Mouse (Mus musculus): Measurements from ENCODE around the gene Col9a1. TPM values are rescaled to one million over a fixed set of nuclear protein-coding genes. Genes with fewer than 3 reads are reported as not detected.

Gene Col9a1
- polyA plus RNA-seq, 1 experiment = not detected

DNA sequence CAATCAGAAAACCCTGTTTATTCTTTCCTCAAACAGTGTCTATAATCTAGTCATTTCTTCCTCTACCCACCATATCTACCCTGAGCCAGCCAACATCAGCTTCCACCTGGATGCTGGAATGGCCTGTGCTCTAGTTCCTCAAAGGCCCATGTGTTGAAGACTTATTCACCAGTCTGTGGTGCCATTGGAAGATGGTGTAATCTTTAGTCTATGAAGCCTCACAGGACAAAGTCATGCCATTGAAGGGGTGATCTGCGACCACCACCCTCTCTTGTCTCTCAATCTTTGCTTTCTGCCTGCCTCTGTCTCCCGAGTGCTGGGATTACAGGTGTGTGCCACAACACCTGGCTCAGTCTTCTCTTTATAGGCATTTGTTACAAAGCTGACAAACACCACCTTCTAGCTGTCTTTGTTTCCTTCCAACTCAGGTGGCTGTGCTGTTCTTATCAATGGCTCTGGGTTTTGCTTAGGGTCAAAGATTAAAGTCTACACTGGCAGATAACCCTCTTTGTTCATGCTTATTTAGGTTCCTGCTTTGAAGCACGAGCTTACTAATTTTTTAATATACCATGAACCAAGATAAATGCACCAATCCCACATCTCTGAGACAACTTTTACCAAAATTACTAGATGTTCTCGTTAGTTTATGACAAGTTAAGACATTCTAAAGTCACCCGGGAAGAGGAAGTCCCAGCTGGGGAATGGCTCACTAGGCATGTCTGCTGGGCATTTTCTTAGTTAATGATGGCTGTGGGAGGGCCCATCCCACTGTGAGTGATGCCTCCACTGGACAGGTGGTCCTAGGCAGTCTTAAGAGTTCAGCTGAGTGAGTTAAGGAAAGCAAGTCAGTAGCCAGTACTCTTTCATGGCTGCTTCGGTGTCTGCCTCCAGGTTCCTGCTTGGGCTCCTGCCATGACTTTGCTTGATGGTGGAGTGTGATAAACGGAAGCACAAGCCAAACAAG, 117.9 kb downstream of the Col9a1 start:
- H3K36me3 ChIP-seq (ENCODE audit: control insufficient read depth, insufficient read depth, low read length) = no peaks in the 10 kb centered on the region
- H3K4me1 ChIP-seq (ENCODE audit: control insufficient read depth, insufficient read depth, low read length) = no peaks in the 10 kb centered on the region
- TF ChIP-seq POLR2A (IDR thresholded peaks at IDR 0.05; ENCODE audit: low read depth, low read length) = no peak
- no peak for TF ChIP-seq CTCF (conservative IDR thresholded peaks at IDR 0.05; ENCODE audit: insufficient read depth, insufficient read length, low read depth, low read length)
- no peaks in the 10 kb centered on the region for H3K27me3 ChIP-seq (replicated peaks; ENCODE audit: control insufficient read depth, insufficient read depth, low read length)
- 70% methylated on average over 7 of the region's 7 CpGs for WGBS
- no peak for DNase-seq
- no peak overlapping the region for H3K27ac ChIP-seq (ENCODE audit: insufficient read depth, low read depth, low read length)
- no peak overlapping the region for H3K4me3 ChIP-seq (ENCODE audit: insufficient read depth, low read depth, low read length)

DNA sequence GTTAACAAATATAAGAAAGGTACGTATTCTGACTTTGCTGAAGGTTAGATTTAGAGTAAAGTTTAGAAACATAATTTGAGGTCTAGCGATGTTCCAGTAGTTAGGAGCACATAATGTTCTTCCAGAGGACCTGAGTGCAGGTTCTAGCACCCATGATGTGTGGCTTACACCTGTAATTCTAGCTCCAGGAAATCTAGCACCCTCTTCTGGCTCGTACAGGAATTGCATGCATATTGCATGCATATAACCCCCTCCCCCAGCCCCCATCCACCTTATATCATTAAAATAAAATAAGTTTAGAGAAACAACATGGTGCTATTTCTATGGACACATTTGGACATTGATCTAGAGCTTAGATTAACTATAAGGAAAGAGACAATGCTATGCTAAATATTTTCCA, 123.3 kb downstream of the Col9a1 start:
- H3K36me3 ChIP-seq (ENCODE audit: control insufficient read depth, insufficient read depth, low read length) = no peaks in the 10 kb centered on the region
- WGBS = 89% methylated on average over 3 of the region's 3 CpGs
- no peak overlapping the region for H3K4me3 ChIP-seq (ENCODE audit: insufficient read depth, low read depth, low read length)
- no peak for DNase-seq
- no peaks in the 10 kb centered on the region for H3K4me1 ChIP-seq (ENCODE audit: control insufficient read depth, insufficient read depth, low read length)
- TF ChIP-seq CTCF (conservative IDR thresholded peaks at IDR 0.05; ENCODE audit: insufficient read depth, insufficient read length, low read depth, low read length) (no peak), POLR2A (IDR thresholded peaks at IDR 0.05; ENCODE audit: low read depth, low read length) (no peak)
- no peak overlapping the region for H3K27ac ChIP-seq (ENCODE audit: insufficient read depth, low read depth, low read length)
- H3K27me3 ChIP-seq (replicated peaks; ENCODE audit: control insufficient read depth, insufficient read depth, low read length) = no peaks in the 10 kb centered on the region

Other genes with a start within 250 kb of the Col9a1 start
- 16.9 and 26.4 TPM in 2 replicates for gene Sdhaf4, start 172.0 kb upstream of the Col9a1 start, polyA plus RNA-seq (2012; rRNA removed)
- 6.4 and 7.0 TPM in 2 replicates for gene Fam135a, start 77.3 kb upstream of the Col9a1 start, polyA plus RNA-seq (2012; rRNA removed)